Mouse (Mus musculus) liver, embryonic 13.5 days (tissue): ENCODE data around the gene Ncapg2. TPM values are rescaled to one million over a fixed set of nuclear protein-coding genes. Genes with fewer than 3 reads are reported as not detected.

Experiments used
- ATAC-seq: fragments of 200-750 bp; cut with Nextera tagmentation; 2 replicates; pipeline ENCODE4 v1.8.0; 2017; ENCODE audit warnings: low read depth, mild to moderate bottlenecking, moderate number of reproducible peaks, moderate library complexity
- DNase-seq: peaks from one replicate; pipeline ENCODE4 v3.0.0; 2022
- H3K27ac ChIP-seq: fragments of 300-500 bp; sonication (generic); 2 replicates; pipeline ENCODE4 v1.5.1; 2015; ENCODE audit warnings: moderate library complexity, mild to moderate bottlenecking, inconsistent platforms
- H3K27me3 ChIP-seq: fragments of 300-500 bp; sonication (generic); 2 replicates; pipeline ENCODE4 v1.6.1; 2015; ENCODE audit warnings: mild to moderate bottlenecking, inconsistent platforms
- H3K36me3 ChIP-seq: fragments of 300-500 bp; sonication (generic); 2 replicates; pipeline ENCODE4 v1.6.1; 2015; ENCODE audit warnings: mild to moderate bottlenecking, inconsistent platforms
- H3K4me1 ChIP-seq: fragments of 300-500 bp; sonication (generic); replicated peaks from 2 replicates; pipeline ENCODE4 v1.6.1; 2015; ENCODE audit warnings: inconsistent platforms
- H3K4me2 ChIP-seq: fragments of 300-500 bp; sonication (generic); 2 replicates; pipeline ENCODE4 v1.6.1; 2015; ENCODE audit warnings: inconsistent platforms, mild to moderate bottlenecking, moderate library complexity
- H3K4me3 ChIP-seq: fragments of 300-500 bp; sonication (generic); replicated peaks from 2 replicates; pipeline ENCODE4 v1.5.1; 2015; ENCODE audit warnings: mild to moderate bottlenecking, inconsistent platforms
- H3K9ac ChIP-seq: fragments of 300-500 bp; sonication (generic); 2 replicates; pipeline ENCODE4 v1.6.1; 2015; ENCODE audit warnings: mild to moderate bottlenecking, inconsistent platforms
- H3K9me3 ChIP-seq: fragments of 300-500 bp; sonication (generic); replicated peaks from 2 replicates; pipeline ENCODE4 v1.6.1; 2016; ENCODE audit warnings: inconsistent platforms
- WGBS: fragments of 180-500 bp; shearing (Covaris S2); methylation state at CpG from one replicate; pipeline ENCODE4 v1.1.7; 2015; ENCODE audit not compliant: insufficient replicate concordance; 5-methylcytosine and 5-hydroxymethylcytosine counted together
- polyA plus RNA-seq: library from polyadenylated mRNA; unstranded; fragments of >200 nt; fragmentation: Nextera tagmentation; extraction: Ambion mirVana; gene quantifications from 2 replicates; pipeline ENCODE4 v1.2.1, GENCODE M21; 2015

The Ncapg2 gene
- polyA plus RNA-seq, 1 experiment from 2014 or later, result 44.1 TPM

GRCm38 (mm10) chr12:116404012-116404679, 1.1 kb upstream of the Ncapg2 start:
- DNase-seq, result peak; percentile 13
- WGBS, result 87% methylated on average over 18 of the region's 18 CpGs

GRCm38 (mm10) chr12:116405836-116406155, 594 bp downstream of the Ncapg2 start:
- H3K36me3 ChIP-seq, result peaks cover 53% of the 10 kb centered on the region
- H3K27me3 ChIP-seq, result no peaks in the 10 kb centered on the region

More at GRCm38 (mm10) chr12:116404012-116404679, 1.1 kb upstream of the Ncapg2 start:
- Histone ChIP-seq H3K36me3 (peaks cover 36% of the 10 kb centered on the region), H3K9ac (peak overlapping the region; percentile 77), H3K27ac (peak overlapping the region; percentile 73), H3K4me1 (peaks cover 35% of the 10 kb centered on the region), H3K4me2 (peak overlapping the region; percentile 81), H3K4me3 (peak overlapping the region; percentile 94), H3K9me3 (peaks cover 7% of the 10 kb centered on the region; the same call in 1 of the 2 replicates), H3K27me3 (no peaks in the 10 kb centered on the region)
- no peak for ATAC-seq

GRCm38 (mm10) chr12:116407883-116408282, 2.7 kb downstream of the Ncapg2 start:
- peak overlapping the region; percentile 81 for H3K4me2 ChIP-seq
- H3K4me1 ChIP-seq, result peaks cover 35% of the 10 kb centered on the region
- peak overlapping the region; percentile 62 for H3K9ac ChIP-seq
- H3K36me3 ChIP-seq, result peaks cover 62% of the 10 kb centered on the region
- 54% methylated on average over 5 of the region's 5 CpGs for WGBS
- 0 out of 2 replicates have a peak overlapping the region, but pooled peaks have one; percentile 1 for H3K27ac ChIP-seq
- H3K27me3 ChIP-seq, result no peaks in the 10 kb centered on the region
- H3K4me3 ChIP-seq, result peak overlapping the region; percentile 94
- no peak for ATAC-seq
- H3K9me3 ChIP-seq, result peaks cover 7% of the 10 kb centered on the region; the same call in 1 of the 2 replicates
- peak; percentile 12 for DNase-seq

More at GRCm38 (mm10) chr12:116405836-116406155, 594 bp downstream of the Ncapg2 start:
- DNase-seq (peak; percentile 38), ATAC-seq (peak; percentile 21)
- Histone ChIP-seq H3K9ac (peak overlapping the region; percentile 97), H3K4me3 (peak overlapping the region; percentile 94), H3K9me3 (peaks cover 7% of the 10 kb centered on the region; the same call in 1 of the 2 replicates), H3K4me2 (peak overlapping the region; percentile 81), H3K27ac (peak overlapping the region; percentile 85), H3K4me1 (peaks cover 35% of the 10 kb centered on the region)
- 8% methylated on average over 8 of the region's 8 CpGs for WGBS

GRCm38 (mm10) chr12:116414941-116415340, 9.7 kb downstream of the Ncapg2 start:
- 88% methylated on average over 4 of the region's 4 CpGs for WGBS
- Histone ChIP-seq H3K4me2 (no peak overlapping the region), H3K4me1 (no peaks in the 10 kb centered on the region)

GRCm38 (mm10) chr12:116416514-116416913, 11.3 kb downstream of the Ncapg2 start:
- H3K9me3 ChIP-seq, result no peaks in the 10 kb centered on the region
- 87% methylated on average over 1 of the region's 1 CpGs for WGBS
- no peak overlapping the region for H3K27ac ChIP-seq
- no peak for ATAC-seq
- no peaks in the 10 kb centered on the region for H3K27me3 ChIP-seq
- no peak for DNase-seq
- peaks cover 87% of the 10 kb centered on the region for H3K36me3 ChIP-seq
- no peak overlapping the region for H3K9ac ChIP-seq
- no peaks in the 10 kb centered on the region for H3K4me1 ChIP-seq
- H3K4me2 ChIP-seq, result no peak overlapping the region
- no peak overlapping the region for H3K4me3 ChIP-seq

More at GRCm38 (mm10) chr12:116414941-116415340, 9.7 kb downstream of the Ncapg2 start:
- no peak overlapping the region for H3K4me3 ChIP-seq
- ATAC-seq, result no peak
- no peak overlapping the region for H3K9ac ChIP-seq
- H3K9me3 ChIP-seq, result no peaks in the 10 kb centered on the region
- peaks cover 90% of the 10 kb centered on the region for H3K36me3 ChIP-seq
- H3K27me3 ChIP-seq, result no peaks in the 10 kb centered on the region
- no peak for DNase-seq
- H3K27ac ChIP-seq, result no peak overlapping the region

GRCm38 (mm10) chr12:116421656-116422055, 16.5 kb downstream of the Ncapg2 start:
- Histone ChIP-seq H3K36me3 (peaks cover 94% of the 10 kb centered on the region), H3K27me3 (no peaks in the 10 kb centered on the region), H3K4me3 (no peak overlapping the region), H3K4me1 (no peaks in the 10 kb centered on the region), H3K9me3 (no peaks in the 10 kb centered on the region), H3K4me2 (no peak overlapping the region), H3K27ac (no peak overlapping the region), H3K9ac (no peak overlapping the region)
- WGBS, result 87% methylated on average over 2 of the region's 2 CpGs
- DNase-seq (no peak), ATAC-seq (no peak)

- Histone ChIP-seq H3K27me3 (no peaks in the 10 kb centered on the region), H3K9me3 (no peaks in the 10 kb centered on the region), H3K4me2 (no peak overlapping the region), H3K4me3 (no peak overlapping the region), H3K9ac (no peak overlapping the region), H3K27ac (no peak overlapping the region), H3K4me1 (no peaks in the 10 kb centered on the region), H3K36me3 (peaks cover 94% of the 10 kb centered on the region)
- 84% methylated on average over 2 of the region's 2 CpGs for WGBS
- DNase-seq, result no peak
- ATAC-seq, result no peak
These were observed 20.2 kb downstream of the Ncapg2 start for GRCm38 (mm10) chr12:116425392-116425791.

GRCm38 (mm10) chr12:116433742-116434141, 28.5 kb downstream of the Ncapg2 start:
- H3K27ac ChIP-seq, result no peak overlapping the region
- DNase-seq, result no peak
- H3K9ac ChIP-seq, result no peak overlapping the region
- no peak for ATAC-seq
- WGBS, result 57% methylated on average over 2 of the region's 2 CpGs
- no peaks in the 10 kb centered on the region for H3K9me3 ChIP-seq
- no peaks in the 10 kb centered on the region for H3K27me3 ChIP-seq
- H3K4me3 ChIP-seq, result no peak overlapping the region
- H3K36me3 ChIP-seq, result peaks cover 85% of the 10 kb centered on the region
- peaks cover 20% of the 10 kb centered on the region for H3K4me1 ChIP-seq
- H3K4me2 ChIP-seq, result no peak overlapping the region

- no peak for ATAC-seq
- H3K9ac ChIP-seq, result no peak overlapping the region
- peaks cover 84% of the 10 kb centered on the region for H3K36me3 ChIP-seq
- no peak overlapping the region for H3K27ac ChIP-seq
- H3K4me2 ChIP-seq, result no peak overlapping the region
- 72% methylated on average over 2 of the region's 2 CpGs for WGBS
- H3K9me3 ChIP-seq, result no peaks in the 10 kb centered on the region
- DNase-seq, result no peak
- H3K4me1 ChIP-seq, result peaks cover 20% of the 10 kb centered on the region
- H3K4me3 ChIP-seq, result no peak overlapping the region
- H3K27me3 ChIP-seq, result no peaks in the 10 kb centered on the region
These were observed 30.0 kb downstream of the Ncapg2 start for GRCm38 (mm10) chr12:116435232-116435631.

GRCm38 (mm10) chr12:116436125-116436524, 30.9 kb downstream of the Ncapg2 start:
- Histone ChIP-seq H3K36me3 (peaks cover 84% of the 10 kb centered on the region), H3K9me3 (no peaks in the 10 kb centered on the region), H3K27ac (no peak overlapping the region), H3K9ac (no peak overlapping the region), H3K4me2 (no peak overlapping the region), H3K4me3 (no peak overlapping the region), H3K4me1 (peaks cover 26% of the 10 kb centered on the region), H3K27me3 (no peaks in the 10 kb centered on the region)
- WGBS, result 76% methylated on average over 3 of the region's 3 CpGs
- ATAC-seq (no peak), DNase-seq (no peak)

- H3K4me1 ChIP-seq, result peaks cover 35% of the 10 kb centered on the region
- H3K9me3 ChIP-seq, result no peaks in the 10 kb centered on the region
- no peaks in the 10 kb centered on the region for H3K27me3 ChIP-seq
- WGBS, result 88% methylated on average over 5 of the region's 5 CpGs
- H3K4me2 ChIP-seq, result no peak overlapping the region
- peaks cover 87% of the 10 kb centered on the region for H3K36me3 ChIP-seq
- DNase-seq (no peak), ATAC-seq (no peak)
- H3K27ac ChIP-seq, result no peak overlapping the region
- H3K9ac ChIP-seq, result no peak overlapping the region
- H3K4me3 ChIP-seq, result no peak overlapping the region
These were observed 33.4 kb downstream of the Ncapg2 start for GRCm38 (mm10) chr12:116438591-116438990.

GRCm38 (mm10) chr12:116442184-116442583, 37.0 kb downstream of the Ncapg2 start:
- H3K9me3 ChIP-seq, result no peaks in the 10 kb centered on the region
- H3K4me3 ChIP-seq, result no peak overlapping the region
- H3K4me1 ChIP-seq, result peaks cover 16% of the 10 kb centered on the region
- ATAC-seq (peak; percentile 58), DNase-seq (peak; percentile 13)
- H3K36me3 ChIP-seq, result peaks cover 94% of the 10 kb centered on the region
- H3K27me3 ChIP-seq, result no peaks in the 10 kb centered on the region
- no peak overlapping the region for H3K4me2 ChIP-seq
- WGBS, result 17% methylated on average over 3 of the region's 3 CpGs
- H3K9ac ChIP-seq, result no peak overlapping the region
- H3K27ac ChIP-seq, result no peak overlapping the region
